Mouse (Mus musculus) testis, adult 2 months (tissue): ENCODE results near the gene Retreg3.

Experiments used
- CTCF ChIP-seq: fragments of 200-500 bp; IDR thresholded peaks from 2 replicates; pipeline ENCODE4 v1.5.1; 2012; ENCODE audit warnings: low read depth, mild to moderate bottlenecking, inconsistent platforms, low read length, moderate library complexity; ENCODE audit not compliant: control insufficient read depth, insufficient read depth, insufficient replicate concordance
- POLR2A ChIP-seq: fragments of 200-500 bp; IDR thresholded peaks from 2 replicates; pipeline ENCODE4 v1.6.1; 2012; ENCODE audit warnings: low read depth, mild to moderate bottlenecking, inconsistent platforms, low read length, moderate library complexity; ENCODE audit not compliant: control insufficient read depth

GRCm38 (mm10) chr11:101161551-101161950 lies 41.9 kb upstream of the Retreg3 start:
- TF ChIP-seq CTCF = no peak
- no peak for TF ChIP-seq POLR2A
